Mouse (Mus musculus): ENCODE data around the gene F11r.

F11r gene

GRCm38 (mm10) chr1:171437264-171438013 is at the start of gene F11r:
Gene F11r, plus strand, starts transcription at chr1:171437535.
- DNase-seq: peak; percentile 66

GRCm38 (mm10) chr1:171388376-171389102 is 48.8 kb upstream of the F11r start, which contains the start of gene Arhgap30:
Gene Arhgap30, plus strand, starts transcription at chr1:171388954.
- DNase-seq: peak; percentile 89 to 96

- peak; percentile 73 to 86 for DNase-seq
Observed at GRCm38 (mm10) chr1:171390101-171390500, 47.2 kb upstream of the F11r start.

GRCm38 (mm10) chr1:171401821-171402220 is 35.5 kb upstream of the F11r start:
- DNase-seq: no peak

DNA sequence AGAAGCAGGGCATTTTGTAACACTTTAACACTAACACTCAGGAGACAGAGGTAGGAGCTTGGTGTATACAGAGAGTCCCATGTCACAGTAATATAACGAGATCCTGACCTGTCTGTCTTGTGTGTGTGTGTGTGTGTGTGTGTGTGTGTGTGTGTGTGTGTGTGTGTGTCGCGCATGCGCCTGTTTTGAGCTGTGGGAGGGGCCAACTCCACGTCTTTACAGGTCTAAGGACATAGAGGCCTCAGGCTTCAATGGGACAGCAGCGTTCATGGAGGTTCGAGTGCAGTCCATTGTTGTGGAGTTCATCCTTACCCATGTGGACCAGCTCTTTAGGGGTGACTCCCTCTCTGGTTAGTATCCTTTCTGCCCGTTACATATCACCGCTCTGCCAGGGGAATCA is 34.3 kb upstream of the F11r start:
- no peak for DNase-seq

DNA sequence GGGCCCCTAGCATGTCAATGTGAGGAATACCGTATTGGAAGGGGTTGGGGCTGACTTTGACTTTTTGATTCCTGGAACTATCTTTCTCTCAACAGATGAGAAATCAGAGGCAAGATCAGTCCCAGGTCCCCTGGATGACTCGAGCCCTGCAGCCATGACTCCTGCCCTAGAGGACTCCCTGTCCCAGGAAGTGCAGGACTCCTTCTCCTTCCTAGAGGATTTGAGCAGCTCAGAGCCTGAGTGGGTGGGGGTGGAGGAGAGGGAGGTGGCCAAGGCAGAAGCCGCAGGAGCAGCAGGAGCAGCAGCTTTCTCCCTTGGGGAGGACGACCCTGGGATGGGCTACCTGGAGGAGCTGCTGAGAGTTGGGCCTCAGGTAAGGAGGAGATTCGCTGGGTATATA is 30.1 kb upstream of the F11r start:
- no peak for DNase-seq

GRCm38 (mm10) chr1:171410231-171410630 is 27.1 kb upstream of the F11r start:
- DNase-seq: no peak

- peak; percentile 94 to 96 for DNase-seq
Observed at GRCm38 (mm10) chr1:171410947-171411484, 26.3 kb upstream of the F11r start, which contains the start of gene Usf1. Gene Usf1, plus strand, starts transcription at chr1:171411313.

- DNase-seq: no peak
Observed at GRCm38 (mm10) chr1:171411492-171411941, 25.8 kb upstream of the F11r start.

- DNase-seq: peak; percentile 53 to 60
Observed at GRCm38 (mm10) chr1:171412001-171412441, 25.3 kb upstream of the F11r start.

- DNase-seq: no peak
Observed at GRCm38 (mm10) chr1:171412446-171412845, 24.9 kb upstream of the F11r start.

DNA sequence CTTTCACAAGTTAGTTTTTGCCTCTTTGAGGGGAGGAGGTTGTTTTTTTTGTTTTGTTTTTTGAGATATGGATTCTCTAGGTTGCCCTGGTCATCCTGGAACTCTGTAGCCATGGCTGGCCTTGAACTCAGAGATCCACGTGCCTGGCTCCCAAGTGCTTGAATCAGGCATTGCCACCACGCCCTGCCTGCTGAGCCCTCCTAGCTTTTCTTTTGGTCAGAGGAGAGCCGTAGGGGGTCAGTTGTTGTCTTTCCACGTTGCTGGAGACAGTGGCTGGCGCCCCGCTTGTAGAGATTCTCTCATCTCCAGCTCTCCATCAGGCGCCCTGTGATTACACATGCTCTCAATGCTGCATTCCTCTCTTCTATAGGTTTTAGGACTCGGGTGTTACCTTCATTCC is 23.7 kb upstream of the F11r start:
- no peak for DNase-seq

DNA sequence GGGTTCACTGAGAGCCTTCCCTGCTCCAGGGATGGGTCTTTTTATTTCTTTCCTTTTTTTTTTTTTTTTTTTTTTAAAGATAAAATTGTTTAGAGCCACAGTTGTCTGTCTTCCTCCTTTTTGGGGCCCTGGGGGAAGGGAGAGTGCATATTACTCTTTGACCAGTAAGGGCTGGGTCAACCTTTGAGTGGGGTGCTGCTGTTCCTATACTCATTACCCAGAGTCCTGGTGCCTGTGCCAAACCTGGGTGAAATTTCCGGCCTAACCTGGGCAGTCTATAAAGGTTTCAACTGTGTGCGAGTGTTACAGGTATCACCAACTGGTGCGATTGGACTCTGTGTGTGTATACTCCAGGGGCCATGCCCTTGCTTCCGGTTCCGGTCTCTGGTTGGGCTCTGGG is 18.7 kb upstream of the F11r start, which contains the start of gene Tstd1:
Gene Tstd1 (plus strand): TSS at position 213 of the 400 bp plus-strand sequence.
- no peak for DNase-seq

- no peak for DNase-seq
Observed at GRCm38 (mm10) chr1:171419291-171419882, 17.9 kb upstream of the F11r start.

- no peak for DNase-seq
Observed at GRCm38 (mm10) chr1:171419905-171420304, 17.4 kb upstream of the F11r start.

GRCm38 (mm10) chr1:171422504-171423095 is 14.7 kb upstream of the F11r start:
- no peak for DNase-seq

DNA sequence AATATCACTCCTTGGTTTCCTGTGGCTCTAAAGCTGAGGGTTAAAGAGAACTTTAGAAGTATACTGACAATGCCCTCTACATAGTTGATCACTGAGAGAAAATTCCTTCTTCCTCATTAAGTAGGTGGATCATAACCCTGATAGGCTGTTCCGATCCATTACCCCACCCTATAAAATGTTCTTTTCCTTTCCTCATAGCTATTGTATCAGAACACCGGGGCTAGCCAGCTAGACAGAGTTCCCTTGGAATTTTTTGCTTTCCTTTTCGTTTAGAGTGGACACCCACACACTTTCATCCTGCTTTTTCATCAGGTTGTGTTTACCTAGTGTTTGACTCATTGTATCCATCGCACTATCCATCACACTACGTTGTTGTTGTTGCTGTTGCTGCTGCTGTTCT is 12.7 kb upstream of the F11r start:
- DNase-seq: no peak

GRCm38 (mm10) chr1:171425126-171425525 is 12.2 kb upstream of the F11r start:
- DNase-seq: no peak

- DNase-seq: no peak
Observed at GRCm38 (mm10) chr1:171432158-171432557, 5.2 kb upstream of the F11r start.

DNA sequence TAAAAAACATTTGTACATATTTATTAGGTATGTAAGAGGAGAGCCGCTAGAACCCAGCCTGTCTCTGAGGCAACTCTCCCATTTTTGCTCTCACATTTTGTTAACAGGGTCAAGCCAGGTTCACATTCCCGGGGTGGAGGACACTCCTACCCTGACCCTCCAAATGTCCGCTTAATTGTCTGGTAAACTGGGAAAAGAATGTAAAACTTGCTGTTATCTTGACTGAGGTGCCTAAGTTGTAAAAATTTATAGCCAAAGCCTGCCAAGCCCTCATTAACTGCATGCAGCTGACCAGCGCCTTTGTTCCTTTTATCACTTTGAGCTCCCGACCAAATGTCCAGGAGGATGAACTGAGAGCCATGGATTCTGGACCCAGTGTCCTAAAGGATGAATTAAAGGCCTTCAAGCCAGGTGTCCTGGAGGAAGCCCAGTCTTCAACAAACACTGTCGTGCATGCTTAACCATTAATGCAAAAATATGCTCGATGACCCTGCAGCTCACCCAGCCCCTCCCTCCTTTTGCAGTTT is 2.0 kb upstream of the F11r start:
- DNase-seq: no peak

DNA sequence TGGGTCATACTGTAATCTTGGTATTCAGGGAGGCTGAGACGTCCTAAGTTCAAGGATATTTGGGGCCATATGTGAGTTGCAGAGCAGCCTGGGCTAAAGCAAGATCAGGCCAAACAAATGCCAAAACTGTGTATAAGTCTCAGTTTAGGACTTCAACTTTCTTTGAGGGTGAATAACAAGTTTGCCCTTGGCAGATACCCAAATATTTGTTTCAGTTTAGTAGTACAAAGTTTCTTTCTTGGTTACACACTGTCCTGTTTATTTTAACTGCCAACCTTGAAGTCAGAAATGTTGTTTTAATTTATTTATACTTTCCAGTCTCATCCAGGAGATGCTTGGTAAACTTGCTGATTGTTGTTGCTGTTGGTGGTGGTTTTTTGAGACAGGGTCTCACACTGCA is 1.4 kb upstream of the F11r start:
- DNase-seq: no peak

- DNase-seq: no peak
Observed at GRCm38 (mm10) chr1:171438014-171438670, 807 bp downstream of the F11r start.

All from thymus, postnatal 36 days (tissue).